Mouse (Mus musculus): ENCODE measurements around the gene Defb28.
A peak's percentile ranks its signal among the peaks of the same experiment; 100 is the strongest.

Gene Defb28

GRCm38 (mm10) chr2:152517981-152518380 lies at the start of gene Defb28:
Defb28 (plus strand) TSS chr2:152518255.
- no peak for DNase-seq (ENCODE audit: low read depth, low spot score)

DNA sequence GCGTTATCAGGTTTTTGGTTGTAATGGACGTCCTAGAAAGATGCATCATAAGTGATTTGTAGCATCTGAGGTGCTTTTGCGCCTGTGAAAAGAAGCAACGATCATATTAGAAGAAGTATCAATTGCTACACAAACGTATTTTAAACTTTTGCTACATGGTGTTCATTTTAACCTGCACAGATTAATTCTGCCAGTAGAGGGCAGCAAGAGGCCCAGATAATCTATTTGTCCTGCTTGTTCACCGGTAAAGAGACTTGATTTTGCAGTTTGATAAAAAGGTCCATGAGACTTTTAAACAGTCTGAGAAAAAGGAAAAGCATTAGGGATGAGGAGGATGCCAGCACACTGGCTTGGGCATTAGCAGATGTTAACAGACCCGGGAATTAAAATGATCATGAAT lies 47.1 kb upstream of the Defb28 start:
- peak; percentile 17 for DNase-seq (ENCODE audit: low read depth, low spot score)

DNA sequence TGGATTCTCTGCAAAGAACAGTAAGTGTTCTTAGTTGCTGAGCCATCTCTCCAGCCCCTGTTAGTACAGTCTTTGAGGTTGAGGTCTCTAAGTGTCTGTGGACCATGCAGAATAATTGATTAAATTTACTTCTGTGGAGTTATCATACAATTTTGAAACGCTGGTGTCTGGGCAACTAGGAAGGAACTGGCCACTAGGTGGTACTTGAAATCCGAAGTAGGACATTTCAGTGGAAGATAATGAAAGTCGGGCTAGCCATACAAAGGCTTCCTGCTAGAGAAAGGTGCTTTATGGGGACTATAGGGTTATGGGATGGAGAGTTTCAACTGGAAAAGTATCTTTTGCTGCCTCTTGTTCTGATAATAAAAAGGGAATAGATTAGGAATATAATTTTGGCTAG lies 45.6 kb upstream of the Defb28 start:
- no peak for DNase-seq (ENCODE audit: low read depth, low spot score)

DNA sequence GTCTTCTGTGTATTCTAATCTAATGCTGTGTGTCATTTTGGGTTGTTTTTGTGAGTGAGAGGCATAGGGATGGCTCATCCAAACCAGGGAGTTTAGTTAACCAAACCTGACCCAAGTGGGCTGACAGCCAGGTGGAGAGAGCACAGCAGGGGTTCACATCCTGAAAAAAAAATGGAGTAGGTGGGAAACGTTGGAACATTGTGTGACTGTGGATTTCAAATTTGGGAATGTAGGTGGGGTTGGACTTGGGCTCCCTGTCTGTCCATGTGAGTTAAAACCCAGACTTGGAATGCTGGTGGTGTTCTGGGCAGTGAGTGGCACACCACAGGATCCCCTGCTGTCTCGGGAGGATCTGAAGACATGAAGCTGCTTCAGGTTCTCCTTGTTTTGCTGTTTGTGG lies 41.3 kb upstream of the Defb28 start, which contains the start of gene Defb20:
TSS of gene Defb20 (plus strand) at position 301 of the 400 bp plus-strand sequence.
- no peak for DNase-seq (ENCODE audit: low read depth, low spot score)

DNA sequence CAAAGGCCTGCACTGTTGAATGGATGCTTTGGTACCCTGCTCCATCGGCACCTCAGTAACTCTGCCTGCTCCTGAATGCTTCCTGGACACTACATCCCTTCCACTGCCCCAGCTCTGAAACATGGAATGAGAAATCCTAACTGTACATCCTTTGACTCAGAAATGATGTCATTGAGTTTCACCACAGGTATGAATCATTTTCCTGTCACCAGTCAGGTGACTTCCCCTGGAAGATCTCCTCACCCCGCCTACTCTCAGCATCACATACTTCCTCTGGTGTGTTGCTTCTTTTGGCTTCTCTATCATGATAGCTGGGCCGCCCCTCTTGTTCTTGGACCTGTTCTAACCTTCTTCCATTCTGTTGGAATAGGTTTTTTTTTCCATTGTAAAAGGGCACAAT lies 37.2 kb upstream of the Defb28 start:
- DNase-seq (ENCODE audit: low read depth, low spot score) = no peak

DNA sequence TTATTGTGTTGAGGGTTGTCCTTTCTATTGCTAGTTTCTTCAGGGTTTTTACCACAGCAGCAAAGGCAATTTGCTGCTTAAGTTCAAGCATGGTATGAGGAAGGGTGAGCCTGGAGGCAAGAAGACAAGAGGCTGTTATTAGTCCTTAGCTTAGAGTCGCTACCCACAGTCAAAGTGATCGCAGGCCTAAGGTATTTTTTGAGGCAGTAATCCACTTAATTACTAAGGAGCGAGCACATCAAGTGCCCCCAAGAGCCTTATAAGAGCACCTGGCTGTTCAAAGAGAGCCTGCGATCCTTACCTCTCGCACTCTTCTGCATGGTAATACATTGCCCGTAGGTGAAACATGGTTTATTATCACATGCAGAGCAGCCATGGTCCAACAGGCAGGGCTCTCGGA lies 36.3 kb upstream of the Defb28 start:
- no peak for DNase-seq (ENCODE audit: low read depth, low spot score)

- DNase-seq (ENCODE audit: low read depth, low spot score) = no peak
Measured at GRCm38 (mm10) chr2:152487024-152487423, 31.0 kb upstream of the Defb28 start.

DNA sequence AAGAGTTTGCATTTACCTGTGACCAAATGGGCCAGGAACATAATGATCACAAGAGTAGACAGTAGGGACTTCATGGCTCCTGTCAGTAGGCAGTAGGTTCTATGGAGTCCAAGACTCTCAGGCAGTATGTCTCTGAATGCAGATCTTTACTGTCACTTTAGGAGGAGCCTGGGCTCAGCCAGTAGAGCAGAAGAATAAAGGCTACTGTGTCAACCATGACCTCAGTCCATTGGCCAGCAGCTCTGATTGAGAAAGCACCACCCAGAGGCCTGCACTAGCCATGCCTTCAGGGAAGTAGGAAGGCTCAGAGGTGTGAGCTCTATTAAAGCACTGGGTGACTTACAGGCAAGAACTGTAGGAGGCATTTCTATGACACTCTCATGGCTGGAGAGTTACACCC lies 28.0 kb upstream of the Defb28 start, which contains the start of gene Defb22:
TSS of gene Defb22 (minus strand) at position 101 of the 400 bp plus-strand sequence.
- no peak for DNase-seq (ENCODE audit: low read depth, low spot score)

GRCm38 (mm10) chr2:152493151-152493550 lies 24.9 kb upstream of the Defb28 start:
- DNase-seq (ENCODE audit: low read depth, low spot score) = no peak

DNA sequence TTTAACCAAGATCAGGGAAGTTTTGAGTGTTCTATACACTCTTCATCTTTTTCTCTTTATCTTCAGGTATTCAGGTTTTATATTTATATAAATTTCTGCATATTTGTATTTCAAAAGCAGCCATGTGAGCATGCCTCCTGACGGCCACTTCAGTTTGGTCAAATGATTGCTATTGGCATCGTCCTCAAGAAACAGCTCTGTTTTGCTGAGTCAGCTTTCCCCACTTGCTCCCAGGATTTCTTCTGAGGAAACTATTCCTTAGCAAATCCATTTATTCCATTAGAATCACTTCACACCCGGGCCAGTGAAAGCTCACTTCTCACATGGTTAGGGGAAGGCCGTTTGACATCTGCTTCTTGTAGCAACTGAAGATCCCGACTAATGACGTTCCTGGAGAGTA lies 20.0 kb upstream of the Defb28 start:
- no peak for DNase-seq (ENCODE audit: low read depth, low spot score)

DNA sequence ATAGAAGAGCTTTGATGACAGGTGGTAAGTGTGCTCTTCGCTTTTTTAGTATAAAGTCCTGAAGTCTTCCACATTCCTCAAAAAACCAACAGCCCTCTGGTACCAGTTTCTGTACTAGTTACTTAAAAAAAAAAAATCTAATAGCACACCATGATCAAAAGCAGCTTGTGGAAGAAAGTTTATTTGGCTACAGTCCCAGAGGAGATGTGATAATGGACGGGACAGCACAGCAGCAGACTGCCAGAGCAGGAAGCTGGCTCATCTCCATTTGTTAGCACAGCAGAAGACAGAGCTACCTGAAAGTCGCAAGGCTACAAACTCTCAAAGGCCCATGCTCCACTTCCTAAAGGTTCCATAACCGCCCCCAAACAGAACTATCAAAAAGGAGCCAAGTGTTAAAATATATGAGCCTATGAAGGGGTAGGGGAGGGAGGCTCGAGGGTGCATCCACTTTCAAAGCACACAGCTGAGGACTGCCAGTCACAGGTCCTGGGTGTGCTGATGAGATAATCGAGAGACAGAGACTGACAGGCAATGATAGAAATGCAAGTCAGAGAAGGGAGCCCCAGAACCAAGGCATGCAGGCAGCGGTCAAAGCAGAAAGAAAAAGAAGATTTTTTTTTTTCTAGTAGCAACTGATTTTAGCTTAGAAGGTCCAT lies 17.7 kb upstream of the Defb28 start:
- peak; percentile 18 for DNase-seq (ENCODE audit: low read depth, low spot score)

DNA sequence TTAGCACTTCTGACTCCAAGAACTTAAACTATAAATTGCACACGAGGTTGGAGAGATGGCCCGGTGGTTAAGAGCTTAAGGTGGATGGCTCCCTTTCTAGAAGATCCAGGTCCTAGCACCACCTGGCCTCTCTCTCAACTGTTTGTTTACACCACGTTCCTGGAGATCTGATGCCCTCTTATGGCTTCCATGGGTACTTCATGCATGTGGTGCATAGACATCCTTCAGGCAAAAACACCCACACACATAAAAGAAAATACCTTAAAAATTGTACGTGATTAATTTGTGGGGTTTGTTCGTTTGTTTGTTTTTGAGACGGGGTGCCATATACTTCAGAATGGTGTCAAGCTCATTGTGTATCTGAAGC lies 17.2 kb upstream of the Defb28 start:
- no peak for DNase-seq (ENCODE audit: low read depth, low spot score)

DNA sequence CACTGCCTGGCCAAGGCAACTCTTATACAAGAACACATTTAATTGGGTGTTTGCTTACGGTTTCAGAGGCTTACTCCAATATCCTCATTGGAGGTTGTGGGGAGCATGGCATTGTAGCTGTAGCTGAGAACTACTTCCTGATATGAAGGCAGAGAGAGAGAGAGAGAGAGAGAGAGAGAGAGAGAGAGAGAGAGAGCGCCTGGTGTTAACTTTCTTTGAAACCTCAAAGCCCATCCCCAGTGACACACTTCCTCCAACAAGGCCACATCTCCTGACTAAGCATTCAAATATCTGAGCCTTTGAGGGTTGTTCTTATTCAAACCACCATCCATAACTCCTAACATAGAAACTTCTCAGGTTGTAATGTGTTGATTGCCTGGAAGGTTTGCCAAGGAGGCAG lies 14.1 kb upstream of the Defb28 start:
- no peak for DNase-seq (ENCODE audit: low read depth, low spot score)

- no peak for DNase-seq (ENCODE audit: low read depth, low spot score)
Measured at GRCm38 (mm10) chr2:152511592-152511991, 6.5 kb upstream of the Defb28 start, which contains the start of gene Defb26. Defb26 (minus strand) TSS chr2:152511692.

GRCm38 (mm10) chr2:152516084-152516483 lies 2.0 kb upstream of the Defb28 start:
- DNase-seq (ENCODE audit: low read depth, low spot score) = no peak

GRCm38 (mm10) chr2:152539944-152540710 lies 22.1 kb downstream of the Defb28 start, which contains the start of gene Defb29:
Defb29 (minus strand) TSS chr2:152540098.
- no peak for DNase-seq (ENCODE audit: low read depth, low spot score)

- DNase-seq (ENCODE audit: low read depth, low spot score) = no peak
Measured at GRCm38 (mm10) chr2:152541979-152542378, 23.9 kb downstream of the Defb28 start.

- no peak for DNase-seq (ENCODE audit: low read depth, low spot score)
Measured at GRCm38 (mm10) chr2:152542897-152543296, 24.8 kb downstream of the Defb28 start.

DNA sequence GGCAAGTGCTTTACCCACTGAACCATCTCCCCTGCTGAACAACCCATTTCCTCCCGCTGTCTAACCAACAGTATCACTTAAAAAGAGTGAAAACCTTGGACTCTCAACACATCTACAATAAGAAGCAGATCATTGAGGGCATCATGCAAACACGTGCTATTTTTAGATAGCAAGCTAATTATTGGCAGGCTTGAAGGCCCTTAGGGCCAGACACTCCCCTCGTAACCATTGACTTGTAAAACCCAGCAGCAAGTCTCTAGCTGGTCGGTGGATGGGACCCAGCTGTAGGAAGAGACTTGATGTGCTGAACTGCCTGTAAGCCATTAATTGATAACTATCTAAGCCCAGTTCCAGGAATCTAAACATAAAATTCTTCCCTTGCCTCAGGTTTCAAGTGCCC lies 25.4 kb downstream of the Defb28 start:
- DNase-seq (ENCODE audit: low read depth, low spot score) = no peak

DNA sequence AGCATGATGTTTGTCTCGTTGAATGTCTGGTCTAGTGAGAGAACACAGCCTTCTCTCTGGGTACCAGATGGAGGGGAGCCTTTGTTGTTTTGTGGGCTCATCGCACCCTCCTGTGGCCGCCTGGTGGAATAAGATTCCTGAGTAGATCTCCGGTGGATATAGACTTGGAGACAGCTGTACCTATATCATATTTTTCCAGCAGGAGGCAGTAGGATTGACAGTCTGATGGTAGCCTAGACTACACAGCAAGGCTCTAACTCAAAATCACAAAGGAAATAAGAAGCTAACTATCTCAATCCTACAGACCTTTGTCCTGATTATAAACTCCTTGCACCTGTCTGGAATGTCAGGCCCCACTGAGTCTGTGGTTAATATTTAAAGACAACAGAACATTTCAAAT lies 26.6 kb downstream of the Defb28 start:
- peak; percentile 46 for DNase-seq (ENCODE audit: low read depth, low spot score)

DNA sequence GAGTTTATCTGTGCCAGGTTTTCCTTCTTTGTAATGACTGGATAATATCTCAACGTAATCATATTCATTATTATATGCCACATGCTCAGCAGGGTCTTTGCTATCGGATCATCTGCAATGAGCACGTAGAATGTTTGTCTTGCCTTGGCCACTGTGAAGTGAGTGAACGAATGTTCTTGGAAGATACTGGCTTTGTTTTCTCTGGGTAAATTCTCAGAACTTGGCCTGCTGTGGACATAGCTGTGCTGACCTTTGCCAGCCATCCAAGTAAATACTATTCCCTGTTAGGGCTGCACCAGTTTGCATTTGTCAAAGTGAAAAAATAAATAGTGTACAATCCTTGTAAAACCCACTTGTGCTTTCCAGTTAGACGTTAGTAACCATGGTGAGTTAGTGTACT lies 30.1 kb downstream of the Defb28 start:
- no peak for DNase-seq (ENCODE audit: low read depth, low spot score)

DNA sequence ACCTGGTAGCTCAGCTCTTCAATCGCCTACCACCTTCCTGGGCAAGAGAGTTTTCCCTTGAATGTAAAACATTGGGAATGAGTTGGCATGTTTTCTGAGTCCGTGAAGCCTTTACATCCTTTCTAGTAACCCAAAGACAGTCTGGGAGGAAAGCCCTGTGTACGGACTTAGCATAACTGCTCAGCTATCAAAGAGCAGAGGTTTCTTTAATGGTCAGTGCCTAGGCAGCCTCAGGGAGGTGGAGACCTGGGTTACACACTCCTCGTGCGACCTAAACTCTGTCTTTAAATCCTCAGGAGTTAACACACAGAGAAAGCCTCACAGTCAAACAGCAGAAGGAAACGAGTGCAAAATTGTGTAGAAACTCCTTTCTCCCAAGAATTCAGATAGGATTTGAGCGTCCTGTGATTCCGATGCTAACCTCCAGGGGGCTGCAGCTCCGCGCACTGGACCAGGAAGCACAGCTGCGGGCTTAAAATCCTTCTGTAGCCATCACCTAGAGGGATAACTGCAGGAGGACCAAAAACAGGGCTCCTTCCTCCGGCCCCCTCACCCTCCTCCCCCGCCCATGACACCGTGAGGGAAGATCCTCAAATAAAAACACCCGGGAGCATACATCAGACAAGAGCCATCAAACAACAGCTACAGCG lies 35.8 kb downstream of the Defb28 start:
- peak; percentile 27 for DNase-seq (ENCODE audit: low read depth, low spot score)

DNA sequence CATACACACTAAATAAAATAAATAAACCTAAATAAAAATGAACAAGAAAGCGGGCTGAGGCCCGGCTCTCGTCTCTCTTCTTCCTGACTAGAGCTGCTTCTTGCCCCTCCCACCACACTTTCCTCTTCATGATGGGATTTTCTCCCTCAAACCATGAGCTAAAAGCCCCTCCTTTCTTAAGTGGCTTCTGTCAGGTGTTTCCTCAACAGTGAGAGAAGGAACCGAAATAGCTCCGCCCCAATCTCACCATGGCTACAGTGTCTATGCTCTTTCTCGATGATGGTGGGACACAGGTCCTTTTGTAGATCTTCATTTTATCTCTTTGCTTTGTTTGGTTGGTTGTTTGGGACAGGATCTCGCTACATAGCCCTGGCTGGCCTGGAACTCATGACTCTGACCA lies 38.6 kb downstream of the Defb28 start:
- no peak for DNase-seq (ENCODE audit: low read depth, low spot score)
